Comparison of ENCODE assay signal across 8 mouse cellular contexts in the genomic region with DNA sequence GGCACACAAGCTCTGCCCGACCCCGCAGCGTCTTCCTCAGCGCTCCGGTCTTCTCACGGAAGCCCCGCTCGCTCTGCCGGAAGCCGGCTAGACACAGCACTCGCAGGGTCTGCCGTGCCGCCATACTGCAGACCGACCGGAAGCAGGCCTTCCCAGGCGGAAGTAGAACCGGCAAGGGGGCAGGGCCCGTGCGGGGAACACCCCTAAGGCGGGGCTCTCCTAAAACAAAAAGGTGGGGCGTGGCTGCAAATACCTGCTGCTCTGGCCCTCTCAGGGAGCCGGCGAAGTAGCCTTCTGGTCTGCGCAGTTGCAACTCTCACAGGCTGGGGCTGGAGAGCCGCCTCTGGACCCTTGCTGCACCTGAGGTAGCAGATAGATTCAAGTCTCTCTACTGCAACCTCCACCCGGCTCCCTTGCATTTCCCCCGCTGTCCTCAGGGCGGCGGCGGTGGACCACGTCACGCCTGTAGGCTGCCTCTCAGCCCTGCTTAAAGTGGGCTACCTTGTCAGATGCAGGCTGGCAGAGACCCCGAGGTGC. TPM values are rescaled to one million over a fixed set of nuclear protein-coding genes. Genes with fewer than 3 reads are reported as not detected.
DNase-seq lines count a peak whose midpoint lies in the region; ATAC-seq lines count a peak whose summit lies in the region.

A gene (minus strand): TSS at position 164 of the 537 bp plus-strand sequence.

- WGBS in hindbrain, embryonic 14.5 days: under 1% methylated on average over 33 of the region's 33 CpGs

- H3K27me3 ChIP-seq in hindbrain, embryonic 14.5 days (ENCODE audit: control insufficient read depth, insufficient read depth, low read length): no peaks in the 10 kb centered on the region

- peaks cover 13% of the 10 kb centered on the region for H3K4me1 ChIP-seq in hindbrain, embryonic 14.5 days (replicated peaks; ENCODE audit: control insufficient read depth, insufficient read depth, low read length)

- peak; percentile 95 for ATAC-seq in hindbrain, embryonic 14.5 days (ENCODE audit: low FRiP score)

- peaks cover 35% of the 10 kb centered on the region for H3K36me3 ChIP-seq in hindbrain, embryonic 14.5 days (replicated peaks; ENCODE audit: control insufficient read depth, insufficient read depth)

- H3K4me2 ChIP-seq in hindbrain, embryonic 14.5 days (replicated peaks): peak within 1 kb of the TSS; percentile 98

- H3K4me3 ChIP-seq in hindbrain, embryonic 14.5 days (replicated peaks; ENCODE audit: low read length): peak within 1 kb of the TSS; percentile 70

- peak within 1 kb of the TSS; percentile 81 for H3K9ac ChIP-seq in hindbrain, embryonic 14.5 days

- peak; percentile 98 for DNase-seq in ZHBTc4 (ENCODE audit: low read depth, low spot score)
- DNase-seq in cerebellum, postnatal 4 days (ENCODE audit: low spot score in 2 of 2): peak; percentile 85 to 94
- peak; percentile 89 to 91 for DNase-seq in frontal cortex, postnatal 36 days (ENCODE audit: low spot score in 2 of 2)
- peak; percentile 88 for DNase-seq in hindbrain, embryonic 14.5 days (ENCODE audit: low spot score)
- peak; percentile 87 to 90 for DNase-seq in layer of hippocampus, postnatal 25 days (ENCODE audit: extremely low spot score in 1 of 2, low spot score in 1 of 2)
- DNase-seq in lung, postnatal 25 days (ENCODE audit: low spot score): peak; percentile 92
- DNase-seq in retina, embryonic 14.5 days (ENCODE audit: low spot score): peak; percentile 92
- peak; percentile 92 to 95 for DNase-seq in thymus, postnatal 36 days

- H3K27ac ChIP-seq in hindbrain, embryonic 14.5 days: peak within 1 kb of the TSS; percentile 83

- no peaks in the 10 kb centered on the region for H3K9me3 ChIP-seq in hindbrain, embryonic 14.5 days (ENCODE audit: control insufficient read depth, low read length)

RNA-seq across cellular contexts. Expression of the gene that starts here (rescaled TPM):
- 17.4 and 20.3 TPM in 2 replicates for polyA plus RNA-seq in hindbrain, embryonic 14.5 days (2014; fragmentation: Nextera tagmentation; extraction: Ambion mirVana)
- total RNA-seq in layer of hippocampus, postnatal 25 days (2021): 10 to 100 TPM; 18.2 to 18.3 TPM

Comparison
In these comparisons a context has a peak if more than half of its experiments do, and no peak if none do; other contexts are left out.
1. Peak in every context shown above with its lines: DNase-seq, ATAC-seq, H3K4me3 ChIP-seq and H3K27ac ChIP-seq.